Comparison of ENCODE assay signal across 9 mouse cellular contexts in genomic region chr7:142084395-142084794, GRCm38 (mm10). TPM values are rescaled to one million over a fixed set of nuclear protein-coding genes. Genes with fewer than 3 reads are reported as not detected.
DNase-seq lines count a peak whose midpoint lies in the region; ATAC-seq and TF ChIP-seq lines count a peak whose summit lies in the region.
"Had no signal": no experiment of that assay in that cellular context is flagged by ENCODE, and none has a peak within 500 bp of the region (broad histone marks: within the 10 kb centered on the region; RNA-seq: fewer than 3 reads in every experiment).

No protein-coding gene starts in this region.

- no peak overlapping the region for H3K4me2 ChIP-seq in liver, embryonic 12.5 days
- H3K4me2 ChIP-seq in liver, embryonic 11.5 days = no peak overlapping the region
- H3K4me2 ChIP-seq in stomach, embryonic 14.5 days (replicated peaks; ENCODE audit: low read depth, low read length) = no peak overlapping the region

- ATAC-seq in liver, embryonic 12.5 days = no peak
- no peak for ATAC-seq in liver, embryonic 11.5 days (replicated peaks; ENCODE audit: low FRiP score)
- peak; percentile 38; the same call in 1 of the 2 replicates for ATAC-seq in granulocyte monocyte progenitor cell, adult 5-6 weeks (replicated peaks; ENCODE audit: poor library complexity, severe bottlenecking)
- ATAC-seq in stomach, embryonic 14.5 days (ENCODE audit: insufficient number of reproducible peaks, insufficient read depth, low FRiP score, low read depth) = peak; percentile 34; the same call in 1 of the 2 replicates

- TF ChIP-seq CTCF in gastrocnemius, adult 2 months (IDR thresholded peaks at IDR 0.05) = peak; percentile 40

- peak; percentile 63 for DNase-seq in gastrocnemius, adult 2 months
- DNase-seq in gastrocnemius, postnatal 10 days = no peak
- DNase-seq in liver, embryonic 11.5 days (ENCODE audit: low spot score) = no peak
- DNase-seq in right cerebral cortex, adult 2 months (ENCODE audit: low spot score in 2 of 2) = no peak
- DNase-seq in left cerebral cortex, adult 11 months (ENCODE audit: low spot score) = no peak

- 19% methylated on average over 5 of the region's 5 CpGs for WGBS in liver, embryonic 12.5 days (ENCODE audit: insufficient replicate concordance)
- 22% methylated on average over 5 of the region's 5 CpGs for WGBS in liver, embryonic 11.5 days
- WGBS in stomach, embryonic 14.5 days = 38% methylated on average over 5 of the region's 5 CpGs

- H3K9ac ChIP-seq in liver, embryonic 12.5 days = peak overlapping the region; percentile 38
- no peak overlapping the region for H3K9ac ChIP-seq in liver, embryonic 11.5 days (ENCODE audit: low read depth, low read length)
- no peak overlapping the region for H3K9ac ChIP-seq in stomach, embryonic 14.5 days (replicated peaks; ENCODE audit: low read depth, low read length)

- H3K36me3 ChIP-seq in liver, embryonic 12.5 days = peaks cover 60% of the 10 kb centered on the region
- no peaks in the 10 kb centered on the region for H3K36me3 ChIP-seq in liver, embryonic 11.5 days (ENCODE audit: control insufficient read depth, insufficient read depth, low read length)
- no peaks in the 10 kb centered on the region for H3K36me3 ChIP-seq in stomach, embryonic 14.5 days (ENCODE audit: control insufficient read depth, insufficient read depth, low read length)

- peaks cover 79% of the 10 kb centered on the region for H3K27me3 ChIP-seq in liver, embryonic 12.5 days (replicated peaks)
- peaks cover 70% of the 10 kb centered on the region for H3K27me3 ChIP-seq in liver, embryonic 11.5 days (replicated peaks; ENCODE audit: control insufficient read depth, insufficient read depth, low read length)
- H3K27me3 ChIP-seq in stomach, embryonic 14.5 days (ENCODE audit: control insufficient read depth, insufficient read depth, low read length) = peaks cover 19% of the 10 kb centered on the region

- intact Hi-C loops in gastrocnemius, adult 2 months (cut with DNase I) = no loop called here

- peak overlapping the region; percentile 84 for H3K27ac ChIP-seq in gastrocnemius, adult 2 months
- H3K27ac ChIP-seq in liver, embryonic 12.5 days = no peak overlapping the region
- no peak overlapping the region for H3K27ac ChIP-seq in liver, embryonic 11.5 days (ENCODE audit: low read depth, low read length)
- H3K27ac ChIP-seq in stomach, embryonic 14.5 days (ENCODE audit: low read length) = no peak overlapping the region

- peak overlapping the region; percentile 28 for H3K4me3 ChIP-seq in gastrocnemius, adult 2 months
- no peak overlapping the region for H3K4me3 ChIP-seq in liver, embryonic 12.5 days
- no peak overlapping the region for H3K4me3 ChIP-seq in liver, embryonic 11.5 days (ENCODE audit: low read depth, low read length)
- no peak overlapping the region for H3K4me3 ChIP-seq in stomach, embryonic 14.5 days (ENCODE audit: low read depth, low read length)

- peaks cover 64% of the 10 kb centered on the region for H3K4me1 ChIP-seq in liver, embryonic 12.5 days
- H3K4me1 ChIP-seq in liver, embryonic 11.5 days (replicated peaks; ENCODE audit: control insufficient read depth, insufficient read depth, low read length) = peaks cover 37% of the 10 kb centered on the region
- peaks cover 20% of the 10 kb centered on the region; the same call in 1 of the 2 replicates for H3K4me1 ChIP-seq in stomach, embryonic 14.5 days (ENCODE audit: control insufficient read depth, insufficient read depth, low read length)

- no peaks in the 10 kb centered on the region for H3K9me3 ChIP-seq in liver, embryonic 12.5 days (replicated peaks)
- no peaks in the 10 kb centered on the region for H3K9me3 ChIP-seq in liver, embryonic 11.5 days (ENCODE audit: control insufficient read depth, low read length)
- no peaks in the 10 kb centered on the region for H3K9me3 ChIP-seq in stomach, embryonic 14.5 days (ENCODE audit: control insufficient read depth, low read depth, low read length)

RNA-seq across cellular contexts. Expression of gene Dusp8, which starts 11.2 kb away (rescaled TPM):
- total RNA-seq in gastrocnemius, adult 2 months (2021) = 10 to 100 TPM; 20.5 to 44.4 TPM
- 10 to 100 TPM; 16.8 to 17.3 TPM for total RNA-seq in gastrocnemius, postnatal 10 days (2021)
- polyA plus RNA-seq in liver, embryonic 12.5 days (2016; fragmentation: Nextera tagmentation; extraction: Ambion mirVana) = 7.4 and 7.5 TPM in 2 replicates
- polyA plus RNA-seq in liver, embryonic 11.5 days (2014; fragmentation: Nextera tagmentation; extraction: Ambion mirVana) = 2.5 and 2.6 TPM in 2 replicates
- not detected in 2 replicates for total RNA-seq in granulocyte monocyte progenitor cell, adult 5-6 weeks (2014; fragmentation: Nextera tagmentation)
- total RNA-seq in granulocyte monocyte progenitor cell, adult 5-6 weeks (2017) = not detected in 2 replicates
- polyA plus RNA-seq in stomach, embryonic 14.5 days (2014; fragmentation: Nextera tagmentation; extraction: Ambion mirVana) = 5.2 and 6.4 TPM in 2 replicates

RNA-seq across cellular contexts. Expression of gene Mob2, which starts 23.5 kb away (rescaled TPM):
- 10 to 100 TPM; 52.2 to 53.1 TPM for total RNA-seq in gastrocnemius, adult 2 months (2021)
- 10 to 100 TPM; 30.1 to 36.7 TPM for total RNA-seq in gastrocnemius, postnatal 10 days (2021)
- polyA plus RNA-seq in liver, embryonic 12.5 days (2016; fragmentation: Nextera tagmentation; extraction: Ambion mirVana) = 62.9 and 64.6 TPM in 2 replicates
- polyA plus RNA-seq in liver, embryonic 11.5 days (2014; fragmentation: Nextera tagmentation; extraction: Ambion mirVana) = 63.1 and 67.1 TPM in 2 replicates
- total RNA-seq in granulocyte monocyte progenitor cell, adult 5-6 weeks (2014; fragmentation: Nextera tagmentation) = 57.8 and 60.9 TPM in 2 replicates
- 51.2 and 63.4 TPM in 2 replicates for total RNA-seq in granulocyte monocyte progenitor cell, adult 5-6 weeks (2017)
- polyA plus RNA-seq in stomach, embryonic 14.5 days (2014; fragmentation: Nextera tagmentation; extraction: Ambion mirVana) = 66.8 and 68.2 TPM in 2 replicates

RNA-seq across cellular contexts. Expression of gene Gm45618, which starts 36.1 kb away (rescaled TPM):
- total RNA-seq in gastrocnemius, adult 2 months (2021) = not detected
- total RNA-seq in gastrocnemius, postnatal 10 days (2021) = not detected
- not detected in 2 replicates for polyA plus RNA-seq in liver, embryonic 12.5 days (2016; fragmentation: Nextera tagmentation; extraction: Ambion mirVana)
- not detected in 2 replicates for polyA plus RNA-seq in liver, embryonic 11.5 days (2014; fragmentation: Nextera tagmentation; extraction: Ambion mirVana)
- total RNA-seq in granulocyte monocyte progenitor cell, adult 5-6 weeks (2014; fragmentation: Nextera tagmentation) = not detected in 2 replicates
- total RNA-seq in granulocyte monocyte progenitor cell, adult 5-6 weeks (2017) = not detected in 2 replicates
- polyA plus RNA-seq in stomach, embryonic 14.5 days (2014; fragmentation: Nextera tagmentation; extraction: Ambion mirVana) = not detected in 2 replicates
- polyA plus RNA-seq: frontal cortex, adult 2 months had no signal

RNA-seq across cellular contexts. Expression of gene Gm39115, which starts 51.4 kb away (rescaled TPM):
- total RNA-seq in gastrocnemius, adult 2 months (2021) = not detected
- total RNA-seq in gastrocnemius, postnatal 10 days (2021) = not detected
- not detected in 2 replicates for polyA plus RNA-seq in liver, embryonic 12.5 days (2016; fragmentation: Nextera tagmentation; extraction: Ambion mirVana)
- polyA plus RNA-seq in liver, embryonic 11.5 days (2014; fragmentation: Nextera tagmentation; extraction: Ambion mirVana) = not detected in 2 replicates
- total RNA-seq in granulocyte monocyte progenitor cell, adult 5-6 weeks (2014; fragmentation: Nextera tagmentation) = not detected in 2 replicates
- not detected in 2 replicates for total RNA-seq in granulocyte monocyte progenitor cell, adult 5-6 weeks (2017)
- polyA plus RNA-seq in stomach, embryonic 14.5 days (2014; fragmentation: Nextera tagmentation; extraction: Ambion mirVana) = not detected in 2 replicates
- polyA plus RNA-seq: frontal cortex, adult 2 months had no signal

Comparison
In these comparisons a context has a peak if more than half of its experiments do, and no peak if none do; other contexts are left out.
1. ATAC-seq: peak in granulocyte monocyte progenitor cell, adult 5-6 weeks (single experiment) and stomach, embryonic 14.5 days (single experiment); none in liver, embryonic 12.5 days (single experiment) and liver, embryonic 11.5 days (single experiment).
2. RNA of gene Dusp8, which starts 11.2 kb away (total RNA-seq): 20.5 to 44.4 TPM in gastrocnemius, adult 2 months and 16.8 to 17.3 TPM in gastrocnemius, postnatal 10 days; not detected in granulocyte monocyte progenitor cell, adult 5-6 weeks; every median in the first group is over 10 times any median in the second.